ENCODE assay signal across 16 mouse cellular contexts in genomic region chr2:20849346-20849745, GRCm38 (mm10).
DNase-seq lines count a peak whose midpoint lies in the region; ATAC-seq and TF ChIP-seq lines count a peak whose summit lies in the region.
"Had no signal": no experiment of that assay in that cellular context is flagged by ENCODE, and none has a peak within 500 bp of the region (broad histone marks: within the 10 kb centered on the region; RNA-seq: fewer than 3 reads in every experiment).

No protein-coding gene starts in this region.

- peak; percentile 35; the same call in 1 of the 2 replicates for ATAC-seq in heart, embryonic 11.5 days (replicated peaks; ENCODE audit: insufficient number of reproducible peaks, low FRiP score, low TSS enrichment)
- peak; percentile 83 for ATAC-seq in hindbrain, embryonic 16.5 days
- ATAC-seq in liver, postnatal 0 days, result no peak
- ATAC-seq in kidney, embryonic 16.5 days (ENCODE audit: low FRiP score, low TSS enrichment), result no peak
- ATAC-seq: intestine, embryonic 15.5 days had no signal

- H3K4me2 ChIP-seq in heart, embryonic 11.5 days, result no peak overlapping the region
- no peak overlapping the region for H3K4me2 ChIP-seq in hindbrain, embryonic 16.5 days (ENCODE audit: low read length)
- no peak overlapping the region for H3K4me2 ChIP-seq in liver, postnatal 0 days (ENCODE audit: low read depth, low read length)
- H3K4me2 ChIP-seq in kidney, embryonic 16.5 days (replicated peaks; ENCODE audit: low read depth, low read length), result no peak overlapping the region
- H3K4me2 ChIP-seq: intestine, embryonic 15.5 days; limb, embryonic 13.5 days had no signal

- H3K36me3 ChIP-seq in heart, embryonic 11.5 days (ENCODE audit: control insufficient read depth, insufficient read depth, low read length), result peaks cover 35% of the 10 kb centered on the region
- peaks cover 35% of the 10 kb centered on the region for H3K36me3 ChIP-seq in hindbrain, embryonic 16.5 days (ENCODE audit: control insufficient read depth, insufficient read depth, low read length)
- H3K36me3 ChIP-seq in liver, postnatal 0 days (replicated peaks; ENCODE audit: insufficient read depth, low read length), result peaks cover 58% of the 10 kb centered on the region
- H3K36me3 ChIP-seq in kidney, embryonic 16.5 days (ENCODE audit: insufficient read depth, low read length), result peaks cover 59% of the 10 kb centered on the region

- TF ChIP-seq CTCF in liver, postnatal 0 days (IDR thresholded peaks at IDR 0.05; ENCODE audit: low read depth), result no peak

- no peak for DNase-seq in heart, adult 18-20 months
- DNase-seq in Muller cell, postnatal 12 days (ENCODE audit: inconsistent ontology term), result peak; percentile 7
- DNase-seq in cerebellum, adult 9-10 months, result peak; percentile 46
- no peak for DNase-seq in liver, postnatal 0 days
- no peak for DNase-seq in testis, postnatal 14 days (ENCODE audit: low spot score)
- DNase-seq: adrenal gland, postnatal 25 days; heart, postnatal 10 days; kidney, postnatal 25 days; lung, adult 2 months; thymus, postnatal 36 days had no signal

- no peak overlapping the region for H3K9ac ChIP-seq in heart, embryonic 11.5 days (ENCODE audit: low read depth, low read length)
- no peak overlapping the region for H3K9ac ChIP-seq in hindbrain, embryonic 16.5 days (ENCODE audit: low read depth, low read length)
- H3K9ac ChIP-seq in liver, postnatal 0 days (replicated peaks), result no peak overlapping the region
- no peak overlapping the region for H3K9ac ChIP-seq in kidney, embryonic 16.5 days (replicated peaks; ENCODE audit: low read length)
- H3K9ac ChIP-seq: intestine, embryonic 15.5 days; limb, embryonic 13.5 days had no signal

- H3K4me1 ChIP-seq in heart, embryonic 11.5 days (ENCODE audit: control insufficient read depth, insufficient read depth, low read length), result no peaks in the 10 kb centered on the region
- H3K4me1 ChIP-seq in hindbrain, embryonic 16.5 days (ENCODE audit: control insufficient read depth, insufficient read depth, low read depth, low read length), result no peaks in the 10 kb centered on the region
- no peaks in the 10 kb centered on the region for H3K4me1 ChIP-seq in liver, postnatal 0 days (ENCODE audit: insufficient read depth)
- H3K4me1 ChIP-seq in kidney, embryonic 16.5 days (ENCODE audit: insufficient read depth, low read length), result no peaks in the 10 kb centered on the region
- H3K4me1 ChIP-seq: intestine, embryonic 15.5 days; limb, embryonic 13.5 days had no signal

- H3K9me3 ChIP-seq in heart, embryonic 11.5 days (replicated peaks; ENCODE audit: control insufficient read depth, low read length), result no peaks in the 10 kb centered on the region
- H3K9me3 ChIP-seq in hindbrain, embryonic 16.5 days (ENCODE audit: control insufficient read depth, low read length), result no peaks in the 10 kb centered on the region
- H3K9me3 ChIP-seq in liver, postnatal 0 days (ENCODE audit: low read length), result no peaks in the 10 kb centered on the region
- no peaks in the 10 kb centered on the region for H3K9me3 ChIP-seq in kidney, embryonic 16.5 days (ENCODE audit: low read length)
- H3K9me3 ChIP-seq: intestine, embryonic 15.5 days; limb, embryonic 13.5 days had no signal

- H3K27me3 ChIP-seq in heart, embryonic 11.5 days (ENCODE audit: control insufficient read depth, insufficient read depth, low read length), result no peaks in the 10 kb centered on the region
- no peaks in the 10 kb centered on the region for H3K27me3 ChIP-seq in hindbrain, embryonic 16.5 days (replicated peaks; ENCODE audit: control insufficient read depth, insufficient read depth, low read length)
- H3K27me3 ChIP-seq in liver, postnatal 0 days (ENCODE audit: insufficient read depth, low read length), result no peaks in the 10 kb centered on the region
- H3K27me3 ChIP-seq in kidney, embryonic 16.5 days (ENCODE audit: insufficient read depth, low read length), result no peaks in the 10 kb centered on the region
- H3K27me3 ChIP-seq: intestine, embryonic 15.5 days; limb, embryonic 13.5 days had no signal

- no peak for TF ChIP-seq EP300 in liver, postnatal 0 days (IDR thresholded peaks at IDR 0.05; ENCODE audit: low read depth)

- H3K4me3 ChIP-seq in heart, embryonic 11.5 days (ENCODE audit: low read depth, low read length), result no peak overlapping the region
- H3K4me3 ChIP-seq in hindbrain, embryonic 16.5 days (ENCODE audit: low read length), result no peak overlapping the region
- no peak overlapping the region for H3K4me3 ChIP-seq in liver, postnatal 0 days (ENCODE audit: low read depth, low read length)
- no peak overlapping the region for H3K4me3 ChIP-seq in kidney, embryonic 16.5 days (ENCODE audit: low read length)
- H3K4me3 ChIP-seq: intestine, embryonic 15.5 days; limb, embryonic 13.5 days; myocyte had no signal

- 85% methylated on average over 18 of the region's 18 CpGs for WGBS in heart, embryonic 11.5 days (ENCODE audit: insufficient replicate concordance)
- 56% methylated on average over 18 of the region's 18 CpGs for WGBS in hindbrain, embryonic 16.5 days
- WGBS in liver, postnatal 0 days (ENCODE audit: insufficient replicate concordance), result 87% methylated on average over 18 of the region's 18 CpGs
- WGBS in kidney, embryonic 16.5 days, result 90% methylated on average over 18 of the region's 18 CpGs

- H3K27ac ChIP-seq in heart, embryonic 11.5 days (ENCODE audit: low read depth, low read length), result no peak overlapping the region
- no peak overlapping the region for H3K27ac ChIP-seq in hindbrain, embryonic 16.5 days (ENCODE audit: low read depth, low read length)
- H3K27ac ChIP-seq in liver, postnatal 0 days (ENCODE audit: low read depth), result no peak overlapping the region
- no peak overlapping the region for H3K27ac ChIP-seq in kidney, embryonic 16.5 days (ENCODE audit: low read length)
- H3K27ac ChIP-seq: intestine, embryonic 15.5 days; limb, embryonic 13.5 days had no signal

Comparison
In these comparisons a context has a peak if more than half of its experiments do, and no peak if none do; other contexts are left out.
1. ATAC-seq: peak in heart, embryonic 11.5 days (single experiment) and hindbrain, embryonic 16.5 days (single experiment); none in liver, postnatal 0 days (single experiment) and kidney, embryonic 16.5 days (single experiment).
2. DNase-seq: peak in Muller cell, postnatal 12 days (single experiment) and cerebellum, adult 9-10 months (single experiment); none in heart, adult 18-20 months (0 of 2), liver, postnatal 0 days (single experiment) and testis, postnatal 14 days (single experiment).